Mouse (Mus musculus) cortical plate, adult 2 months (tissue): Measurements from ENCODE around the gene Fat1.

Experiments used
- CTCF ChIP-seq: fragments of 200-500 bp; IDR thresholded peaks from 2 replicates; pipeline ENCODE4 v1.5.1; 2011; ENCODE audit warnings: mild to moderate bottlenecking, control low read depth, low read length; ENCODE audit not compliant: insufficient read depth; ENCODE audit errors: extremely low read depth
- POLR2A ChIP-seq: fragments of 200-500 bp; IDR thresholded peaks from 2 replicates; pipeline ENCODE4 v1.6.1; 2011; ENCODE audit warnings: mild to moderate bottlenecking, low read length, control low read depth; ENCODE audit not compliant: insufficient read depth; ENCODE audit errors: extremely low read depth

GRCm38 (mm10) chr8:44919487-44920082 lies 15.7 kb upstream of the Fat1 start:
- TF ChIP-seq CTCF: no peak
- TF ChIP-seq POLR2A: no peak
